Mouse (Mus musculus): Measurements from ENCODE around the gene Lmbr1. TPM values are rescaled to one million over a fixed set of nuclear protein-coding genes. Genes with fewer than 3 reads are reported as not detected.
"Not testable (repeated sequence)": the region's sequence is repeated elsewhere in the genome, so short reads cannot be mapped to it uniquely, and the experiment has no call there.

Lmbr1 gene
- polyA plus RNA-seq (2015; fragmentation: Nextera tagmentation; extraction: Ambion mirVana), result 5.2 and 6.0 TPM in 2 replicates

GRCm38 (mm10) chr5:29378298-29379036 lies at the start of gene Lmbr1:
TSS of gene Lmbr1 (minus strand) at chr5:29378390.
- peak; percentile 90 for DNase-seq (ENCODE audit: low spot score)

- not testable (repeated sequence) for DNase-seq (ENCODE audit: low spot score)
These were observed 45.1 kb upstream of the Lmbr1 start for GRCm38 (mm10) chr5:29423330-29423729.

- no peak for DNase-seq (ENCODE audit: low spot score)
These were observed 34.9 kb upstream of the Lmbr1 start for GRCm38 (mm10) chr5:29413041-29413440.

- DNase-seq (ENCODE audit: low spot score), result no peak
These were observed 32.7 kb upstream of the Lmbr1 start for GRCm38 (mm10) chr5:29410854-29411253.

- DNase-seq (ENCODE audit: low spot score), result no peak
These were observed 20.2 kb upstream of the Lmbr1 start for GRCm38 (mm10) chr5:29398427-29398826.

GRCm38 (mm10) chr5:29388944-29389765 lies 11.0 kb upstream of the Lmbr1 start:
- DNase-seq (ENCODE audit: low spot score), result peak; percentile 68

- no peak for DNase-seq (ENCODE audit: low spot score)
These were observed 10.2 kb upstream of the Lmbr1 start for GRCm38 (mm10) chr5:29388181-29388943.

- DNase-seq (ENCODE audit: low spot score), result no peak
These were observed 9.4 kb upstream of the Lmbr1 start for GRCm38 (mm10) chr5:29387591-29387990.

GRCm38 (mm10) chr5:29382776-29383175 lies 4.6 kb upstream of the Lmbr1 start:
- DNase-seq (ENCODE audit: low spot score), result no peak

GRCm38 (mm10) chr5:29380091-29380490 lies 1.9 kb upstream of the Lmbr1 start:
- no peak for DNase-seq (ENCODE audit: low spot score)

- no peak for DNase-seq (ENCODE audit: low spot score)
These were observed 446 bp downstream of the Lmbr1 start for GRCm38 (mm10) chr5:29377590-29378297.

- DNase-seq (ENCODE audit: low spot score), result no peak
These were observed 14.7 kb downstream of the Lmbr1 start for GRCm38 (mm10) chr5:29363511-29363910.

GRCm38 (mm10) chr5:29335836-29336235 lies 42.4 kb downstream of the Lmbr1 start:
- DNase-seq (ENCODE audit: low spot score), result peak; percentile 42

- DNase-seq (ENCODE audit: low spot score), result no peak
These were observed 55.7 kb downstream of the Lmbr1 start for GRCm38 (mm10) chr5:29322503-29322902.

- no peak for DNase-seq (ENCODE audit: low spot score)
These were observed 69.0 kb downstream of the Lmbr1 start for GRCm38 (mm10) chr5:29309191-29309590.

GRCm38 (mm10) chr5:29293194-29293593 lies 85.0 kb downstream of the Lmbr1 start:
- peak; percentile 57 for DNase-seq (ENCODE audit: low spot score)

GRCm38 (mm10) chr5:29290110-29290509 lies 88.1 kb downstream of the Lmbr1 start:
- DNase-seq (ENCODE audit: low spot score), result no peak

- DNase-seq (ENCODE audit: low spot score), result no peak
These were observed 88.5 kb downstream of the Lmbr1 start for GRCm38 (mm10) chr5:29289703-29290102.

GRCm38 (mm10) chr5:29281081-29281480 lies 97.1 kb downstream of the Lmbr1 start:
- no peak for DNase-seq (ENCODE audit: low spot score)

- no peak for DNase-seq (ENCODE audit: low spot score)
These were observed 103.4 kb downstream of the Lmbr1 start for GRCm38 (mm10) chr5:29274746-29275145.

- DNase-seq (ENCODE audit: low spot score), result no peak
These were observed 104.8 kb downstream of the Lmbr1 start for GRCm38 (mm10) chr5:29273426-29273825.

All from thymus, postnatal 0 days (tissue).